Mouse (Mus musculus): ENCODE data around the gene Slc9a9.

GRCm38 (mm10) chr9:94691311-94692087, 21.8 kb downstream of the Slc9a9 start:
- peak; percentile 26; the same call in 1 of the 2 replicates for TF ChIP-seq EP300 (IDR thresholded peaks at IDR 0.05; ENCODE audit: low read depth)
- TF ChIP-seq CTCF (IDR thresholded peaks at IDR 0.05; ENCODE audit: low read depth), result no peak
